Mouse (Mus musculus) MEL (cell line): ENCODE measurements around the gene Gm20695. TPM values are rescaled to one million over a fixed set of nuclear protein-coding genes. Genes with fewer than 3 reads are reported as not detected.
"Not testable (repeated sequence)": the region's sequence is repeated elsewhere in the genome, so short reads cannot be mapped to it uniquely, and the experiment has no call there.

Experiments used
- DNase-seq: peaks from one replicate; pipeline ENCODE4 v3.0.0; 2011; ENCODE audit warnings: low read depth, low spot score
- H3K27ac ChIP-seq: 2 replicates; pipeline ENCODE4 v1.5.1; 2012; ENCODE audit warnings: low read depth, mild to moderate bottlenecking, control low read depth, low read length, moderate library complexity; ENCODE audit not compliant: control insufficient read depth
- H3K27me3 ChIP-seq, 2 experiments: fragments of 150-350 bp in 1 of 2; sonication (generic) in 1 of 2; 2 replicates each; pipeline ENCODE4 v1.6.1; 2012; ENCODE audit warnings: low read length in 2 of 2, mild to moderate bottlenecking in 2 of 2, improper control_type of control experiment in 1 of 2, moderate library complexity in 1 of 2; ENCODE audit not compliant: insufficient read depth in 2 of 2, control insufficient read depth in 1 of 2
- H3K36me3 ChIP-seq, 2 experiments: 2 replicates each; pipeline ENCODE4 v1.6.1; 2012 to 2014; ENCODE audit warnings: low read length in 2 of 2, improper control_type of control experiment in 1 of 2, inconsistent platforms in 1 of 2, mild to moderate bottlenecking in 1 of 2; ENCODE audit not compliant: insufficient read depth in 2 of 2, control insufficient read depth in 1 of 2
- H3K4me1 ChIP-seq, 2 experiments: fragments of 150-350 bp in 1 of 2; sonication (generic) in 1 of 2; 2 replicates each; pipeline ENCODE4 v1.6.1; 2012; ENCODE audit warnings: low read length in 2 of 2, improper control_type of control experiment in 1 of 2, mild to moderate bottlenecking in 1 of 2; ENCODE audit not compliant: insufficient read depth in 2 of 2, control insufficient read depth in 1 of 2
- H3K4me3 ChIP-seq, 2 experiments: fragments of 150-350 bp in 1 of 2; sonication (generic) in 1 of 2; 2 replicates each; pipeline ENCODE4 v1.5.1; 2012; ENCODE audit warnings: low read depth in 2 of 2, low read length in 2 of 2, mild to moderate bottlenecking in 2 of 2, moderate library complexity in 2 of 2, control low read depth in 1 of 2, improper control_type of control experiment in 1 of 2; ENCODE audit not compliant: control insufficient read depth in 1 of 2, insufficient read depth in 1 of 2
- H3K79me2 ChIP-seq: 2 replicates; pipeline ENCODE4 v1.6.1; 2012; ENCODE audit warnings: mild to moderate bottlenecking, low read length, moderate library complexity; ENCODE audit not compliant: control insufficient read depth, poor library complexity, insufficient read depth
- H3K9ac ChIP-seq: 2 replicates; pipeline ENCODE4 v1.6.1; 2012; ENCODE audit warnings: low read depth, mild to moderate bottlenecking, control low read depth, low read length, moderate library complexity; ENCODE audit not compliant: control insufficient read depth, poor library complexity, severe bottlenecking
- H3K9me3 ChIP-seq: fragments of 150-350 bp; sonication (generic); replicated peaks from 2 replicates; pipeline ENCODE4 v1.6.1; 2012; ENCODE audit warnings: mild to moderate bottlenecking, low read length, improper control_type of control experiment, moderate library complexity; ENCODE audit not compliant: insufficient read depth
- BHLHE40 ChIP-seq: IDR thresholded peaks from 2 replicates; pipeline ENCODE4 v1.6.1; 2012; ENCODE audit warnings: low read depth, mild to moderate bottlenecking, inconsistent platforms, low read length, improper control_type of control experiment, borderline replicate concordance
- CHD1 ChIP-seq: IDR thresholded peaks from 2 replicates; pipeline ENCODE4 v1.6.1; 2012; ENCODE audit warnings: low read depth, mild to moderate bottlenecking, inconsistent platforms, low read length, improper control_type of control experiment
- CTCF ChIP-seq, 3 experiments: IDR thresholded peaks in 2 of 3; conservative IDR thresholded peaks in 1 of 3; 2 replicates each; pipeline ENCODE4 v1.5.1; 2011 to 2012; ENCODE audit warnings: low read length in 3 of 3, low read depth in 2 of 3, mild to moderate bottlenecking in 2 of 3, improper control_type of control experiment in 1 of 3, inconsistent platforms in 1 of 3, mixed read lengths in 1 of 3, moderate library complexity in 1 of 3; ENCODE audit not compliant: control insufficient read depth in 1 of 3, insufficient read depth in 1 of 3, poor library complexity in 1 of 3, severe bottlenecking in 1 of 3
- ELF1 ChIP-seq: IDR thresholded peaks from 2 replicates; pipeline ENCODE4 v1.6.1; 2014; ENCODE audit warnings: low read depth, mild to moderate bottlenecking, inconsistent platforms, low read length, improper control_type of control experiment, moderate library complexity
- EP300 ChIP-seq, 2 experiments: IDR thresholded peaks; 2 replicates each; pipeline ENCODE4 v1.6.1; 2011; ENCODE audit warnings: improper control_type of control experiment in 2 of 2, low read length in 2 of 2, low read depth in 1 of 2, mild to moderate bottlenecking in 1 of 2
- GATA1 ChIP-seq: IDR thresholded peaks from 2 replicates; pipeline ENCODE4 v1.6.1; 2011; ENCODE audit warnings: low read depth, low read length, improper control_type of control experiment
- NELFE ChIP-seq: IDR thresholded peaks from 2 replicates; pipeline ENCODE4 v1.6.1; 2011; ENCODE audit warnings: low read depth, low read length, improper control_type of control experiment
- NRF1 ChIP-seq: IDR thresholded peaks from 2 replicates; pipeline ENCODE4 v1.6.1; 2014; ENCODE audit warnings: low read depth, mild to moderate bottlenecking, inconsistent platforms, low read length, improper control_type of control experiment, moderate library complexity; ENCODE audit not compliant: poor library complexity, insufficient read depth, severe bottlenecking
- RAD21 ChIP-seq: IDR thresholded peaks from 2 replicates; pipeline ENCODE4 v1.6.1; 2011; ENCODE audit warnings: mild to moderate bottlenecking, low read depth, low read length, improper control_type of control experiment
- SMC3 ChIP-seq: IDR thresholded peaks from 2 replicates; pipeline ENCODE4 v1.6.1; 2011; ENCODE audit warnings: low read depth, low read length, improper control_type of control experiment
- TBP ChIP-seq: IDR thresholded peaks from 2 replicates; pipeline ENCODE4 v1.8.0; 2011; ENCODE audit warnings: low read depth, low read length, improper control_type of control experiment
- UBTF ChIP-seq: IDR thresholded peaks from 2 replicates; pipeline ENCODE4 v1.6.1; 2012; ENCODE audit warnings: low read depth, mild to moderate bottlenecking, inconsistent platforms, low read length, improper control_type of control experiment, moderate library complexity, borderline replicate concordance; ENCODE audit not compliant: insufficient read depth
- USF1 ChIP-seq: IDR thresholded peaks from 2 replicates; pipeline ENCODE4 v1.6.1; 2014; ENCODE audit warnings: low read depth, mild to moderate bottlenecking, inconsistent platforms, low read length, improper control_type of control experiment, moderate library complexity
- USF2 ChIP-seq, 2 experiments: IDR thresholded peaks; 2 replicates each; pipeline ENCODE4 v1.6.1; 2011 to 2012; ENCODE audit warnings: improper control_type of control experiment in 2 of 2, low read length in 2 of 2, borderline replicate concordance in 1 of 2, inconsistent platforms in 1 of 2, low read depth in 1 of 2, mild to moderate bottlenecking in 1 of 2; ENCODE audit not compliant: insufficient read depth in 1 of 2
- polyA plus RNA-seq, 2 experiments: library from polyadenylated mRNA; stranded (reverse) in 1 of 2; unstranded in 1 of 2; fragments of >175 nt in 1 of 2; fragments of >200 nt in 1 of 2; gene quantifications; 2 replicates each; pipeline versions ENCODE4 v1.2.1 to v1.2.4; 2012; ENCODE audit warnings: low replicate concordance in 2 of 2, low read depth in 1 of 2; ENCODE audit not compliant: insufficient read length in 2 of 2, insufficient read depth in 1 of 2, missing spikeins in 1 of 2
- total RNA-seq: library from RNA; depleted of rRNA; stranded (reverse); fragments of 300-350 nt; gene quantifications from 2 replicates; pipeline ENCODE4 v1.2.3, GENCODE M21; 2012

Gm20695 gene
- total and polyA plus RNA-seq, 3 experiments: 0.62 TPM; not detected in 2

DNA sequence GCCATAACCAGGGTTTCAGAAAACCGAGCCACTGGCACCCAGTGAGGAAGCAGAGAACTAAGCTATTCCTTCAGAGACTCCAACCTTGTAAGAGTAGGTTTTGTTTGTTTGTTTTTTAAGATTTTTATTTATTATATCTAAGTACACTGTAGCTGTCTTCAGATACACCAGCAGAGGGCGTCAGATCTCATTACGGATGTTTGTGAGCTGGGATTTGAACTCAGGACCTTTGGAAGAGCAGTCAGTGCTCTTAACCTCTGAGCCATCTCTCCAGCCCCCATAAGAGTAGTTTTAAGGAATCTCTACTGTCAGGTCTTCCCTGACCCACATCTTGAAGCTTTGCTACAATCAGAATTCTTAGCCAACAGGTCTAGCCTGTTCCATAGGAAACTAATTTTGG, 36.0 kb upstream of the Gm20695 start:
- H3K27ac ChIP-seq: no peak overlapping the region
- H3K79me2 ChIP-seq: no peaks in the 10 kb centered on the region
- H3K9ac ChIP-seq: no peak overlapping the region
- H3K4me1 ChIP-seq: no peaks in the 10 kb centered on the region; a peak in 1 of 4 replicates
- DNase-seq: peak; percentile 33
- no peaks in the 10 kb centered on the region; a peak in 1 of 4 replicates for H3K36me3 ChIP-seq
- TF ChIP-seq SMC3 (peak; percentile 31), RAD21 (peak; percentile 6), CTCF (IDR thresholded peaks at IDR 0.05 in 2 of 3, conservative IDR thresholded peaks at IDR 0.05 in 1 of 3; ENCODE audit: control insufficient read depth in 1 of 3, insufficient read depth in 1 of 3, low read depth in 2 of 3, low read length in 3 of 3, poor library complexity in 1 of 3, severe bottlenecking in 1 of 3) (peak in 2 of 3 experiments; percentile 6 to 36; a peak in 3 of 6 replicates), NRF1 (no peak), TBP (peak; percentile 32; the same call in 1 of the 2 replicates)
- H3K27me3 ChIP-seq: no peaks in the 10 kb centered on the region
- no peaks in the 10 kb centered on the region for H3K9me3 ChIP-seq
- no peak overlapping the region for H3K4me3 ChIP-seq

GRCm38 (mm10) chr16:3851301-3851700, 33.1 kb upstream of the Gm20695 start:
- H3K79me2 ChIP-seq, H3K4me3 ChIP-seq, H3K4me1 ChIP-seq, H3K9me3 ChIP-seq, H3K27me3 ChIP-seq, H3K27ac ChIP-seq, DNase-seq, H3K9ac ChIP-seq, H3K36me3 ChIP-seq: not testable (repeated sequence)

DNA sequence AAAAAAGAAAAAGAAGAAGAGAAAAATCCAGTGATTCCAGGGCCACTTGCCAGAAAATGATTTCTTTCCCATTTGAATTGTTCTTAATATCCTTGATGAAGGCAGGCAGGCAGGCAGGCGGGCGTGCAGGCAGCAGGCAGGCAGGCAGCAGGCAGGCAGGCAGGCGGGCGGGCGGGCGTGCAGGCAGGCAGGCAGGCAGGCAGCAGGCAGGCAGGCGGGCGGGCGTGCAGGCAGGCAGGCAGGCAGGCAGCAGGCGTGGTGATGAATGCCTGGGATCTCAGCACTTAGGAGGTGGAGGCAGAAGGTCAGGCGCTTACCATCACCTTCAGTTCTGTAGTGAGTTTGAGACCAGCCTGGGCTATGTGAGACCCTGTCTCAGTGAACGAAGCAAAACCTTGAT, 31.9 kb upstream of the Gm20695 start:
- H3K4me3 ChIP-seq: no peak overlapping the region
- no peak overlapping the region for H3K27ac ChIP-seq
- no peak overlapping the region for H3K9ac ChIP-seq
- H3K79me2 ChIP-seq: no peaks in the 10 kb centered on the region
- H3K27me3 ChIP-seq: no peaks in the 10 kb centered on the region
- TF ChIP-seq ELF1: no peak
- TF ChIP-seq TBP: no peak
- no peak for TF ChIP-seq EP300 (IDR thresholded peaks at IDR 0.05; ENCODE audit: low read depth in 1 of 2, low read length in 2 of 2)
- TF ChIP-seq USF2 (IDR thresholded peaks at IDR 0.05; ENCODE audit: borderline replicate concordance in 1 of 2, insufficient read depth in 1 of 2, low read depth in 1 of 2, low read length in 2 of 2): no peak
- no peak for TF ChIP-seq GATA1
- no peak for TF ChIP-seq SMC3
- no peak for TF ChIP-seq NELFE
- TF ChIP-seq BHLHE40: no peak
- TF ChIP-seq CHD1: no peak
- TF ChIP-seq USF1: no peak
- TF ChIP-seq UBTF: no peak
- H3K36me3 ChIP-seq: peaks cover 0 to 4% of the 10 kb centered on the region in 2 experiments; a peak in 2 of 4 replicates
- DNase-seq: no peak
- no peaks in the 10 kb centered on the region; a peak in 1 of 4 replicates for H3K4me1 ChIP-seq
- no peaks in the 10 kb centered on the region for H3K9me3 ChIP-seq
